Mouse (Mus musculus) cerebellum, adult 18-20 months (tissue): ENCODE data around the gene Neurl4.
"Not testable (repeated sequence)": the region's sequence is repeated elsewhere in the genome, so short reads cannot be mapped to it uniquely, and the experiment has no call there.

Experiments
- DNase-seq, 2 experiments: peaks; one replicate each; pipeline ENCODE4 v3.0.0; 2021

Neurl4 gene

GRCm38 (mm10) chr11:69900471-69901405 lies at the start of gene Neurl4, which contains the start of gene 2810408A11Rik:
Neurl4 (plus strand) TSS chr11:69901072.
2810408A11Rik (minus strand) TSS chr11:69900987.
- DNase-seq: peak; percentile 85 to 94

GRCm38 (mm10) chr11:69853994-69854393 lies 46.9 kb upstream of the Neurl4 start:
- DNase-seq: no peak

DNA sequence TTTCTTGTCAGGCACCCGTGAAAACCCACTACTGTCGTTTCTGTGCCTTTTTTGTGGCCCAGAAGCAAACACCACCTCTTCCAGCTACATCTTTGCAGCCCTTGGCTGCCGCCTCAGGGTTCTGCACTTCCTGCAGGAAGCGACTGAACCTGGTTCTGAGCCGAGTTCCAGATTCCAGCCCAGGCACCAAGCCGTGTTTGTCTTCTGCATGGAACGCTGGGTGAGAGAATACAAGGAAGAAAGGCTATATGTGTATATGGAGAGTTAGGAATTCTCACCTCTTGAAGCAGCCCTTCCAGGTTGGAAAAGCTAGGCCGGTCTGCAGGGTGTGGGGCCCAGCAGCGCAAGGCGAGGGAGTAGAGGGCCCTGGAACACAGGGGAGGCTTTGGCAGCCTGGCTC lies 46.2 kb upstream of the Neurl4 start:
- DNase-seq: no peak

DNA sequence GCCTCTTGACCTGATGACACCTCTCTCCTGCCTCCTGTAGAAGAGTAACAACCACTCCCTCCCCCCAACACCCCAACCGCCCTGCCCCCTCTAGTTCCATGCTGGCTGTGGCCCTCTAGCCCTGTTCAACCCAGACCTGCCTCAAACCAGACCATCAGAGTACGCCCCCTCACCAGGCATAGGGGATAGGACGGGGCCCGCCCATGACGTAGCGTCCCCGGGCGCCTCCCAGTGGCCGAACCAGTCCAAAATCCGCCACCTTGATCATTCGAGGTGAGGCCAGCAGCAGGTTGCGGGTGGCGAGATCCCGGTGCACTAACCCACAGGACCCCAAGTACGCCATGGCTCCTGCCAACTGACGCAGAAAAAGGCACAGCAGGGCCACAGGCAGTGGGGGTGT lies 45.5 kb upstream of the Neurl4 start:
- peak; percentile 60 to 65 for DNase-seq

DNA sequence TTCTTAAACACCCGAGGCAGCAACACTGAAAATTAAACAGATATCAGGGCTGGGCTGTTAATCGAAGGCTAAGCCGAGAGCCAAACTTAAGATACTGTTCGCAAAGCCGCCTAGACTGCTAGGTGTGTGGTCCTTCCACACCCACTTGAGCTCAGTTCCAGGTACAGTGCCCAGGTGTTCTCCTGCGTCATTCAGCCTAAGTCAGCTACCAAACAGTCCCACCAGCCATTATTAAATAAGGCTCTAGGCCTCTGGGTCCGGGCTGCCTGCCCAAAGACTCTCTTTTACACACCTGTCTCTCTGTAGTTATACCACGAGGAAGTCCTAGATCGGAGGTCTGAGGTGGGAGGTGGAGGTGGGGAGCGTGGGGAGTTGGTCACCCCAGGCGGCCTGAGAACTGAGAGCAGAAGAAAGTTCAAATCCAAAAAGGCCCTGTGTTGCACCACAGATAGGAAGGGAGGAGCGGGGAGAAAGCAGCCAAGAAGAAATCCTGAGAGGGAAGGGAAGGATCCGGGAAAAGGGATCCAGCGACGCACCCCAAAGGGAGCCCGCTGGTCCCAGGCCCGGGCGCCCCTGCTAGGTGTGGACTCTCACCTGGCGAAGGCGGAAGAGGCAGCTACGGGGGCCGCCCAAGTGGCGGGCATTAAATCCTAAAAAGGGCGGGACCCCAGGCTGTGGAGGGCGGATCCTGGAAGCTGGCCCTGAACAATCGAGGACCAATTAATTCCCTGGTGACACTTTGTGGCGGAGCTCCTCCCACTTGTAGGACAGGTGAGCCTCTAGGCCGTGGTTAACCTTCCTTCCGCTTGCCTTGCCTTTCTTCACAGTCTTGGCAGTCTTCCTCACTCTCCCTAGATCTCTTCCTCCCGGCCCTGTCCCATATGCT lies 42.5 kb upstream of the Neurl4 start, which contains the start of gene Tnk1:
Gene Tnk1, minus strand, starts transcription at position 618 of the 886 bp plus-strand sequence.
- no peak for DNase-seq

GRCm38 (mm10) chr11:69863729-69864128 lies 37.1 kb upstream of the Neurl4 start:
- not testable (repeated sequence) for DNase-seq

- no peak for DNase-seq
These were observed 36.6 kb upstream of the Neurl4 start for GRCm38 (mm10) chr11:69864138-69864860.

DNA sequence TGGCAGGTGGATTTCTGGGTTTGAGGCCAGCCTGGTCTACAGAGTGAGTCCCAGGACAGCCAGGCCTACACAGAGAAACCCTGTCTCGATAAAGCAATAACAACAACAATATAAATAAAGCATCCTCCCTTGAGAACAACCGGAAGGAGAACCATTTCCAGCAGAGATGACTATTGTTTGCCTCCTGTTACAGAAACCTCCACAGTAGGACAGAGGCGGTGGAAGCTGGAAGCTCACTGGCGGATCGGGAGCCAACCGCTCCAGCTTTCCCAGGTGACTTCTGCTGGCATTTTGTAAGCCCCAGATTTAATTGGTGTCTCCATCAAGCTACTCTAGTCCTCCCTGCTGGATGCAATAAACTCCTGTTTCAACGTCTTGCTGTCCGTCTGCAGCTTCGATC lies 35.3 kb upstream of the Neurl4 start:
- no peak for DNase-seq

- DNase-seq: no peak
These were observed 33.5 kb upstream of the Neurl4 start for GRCm38 (mm10) chr11:69867335-69867734.

DNA sequence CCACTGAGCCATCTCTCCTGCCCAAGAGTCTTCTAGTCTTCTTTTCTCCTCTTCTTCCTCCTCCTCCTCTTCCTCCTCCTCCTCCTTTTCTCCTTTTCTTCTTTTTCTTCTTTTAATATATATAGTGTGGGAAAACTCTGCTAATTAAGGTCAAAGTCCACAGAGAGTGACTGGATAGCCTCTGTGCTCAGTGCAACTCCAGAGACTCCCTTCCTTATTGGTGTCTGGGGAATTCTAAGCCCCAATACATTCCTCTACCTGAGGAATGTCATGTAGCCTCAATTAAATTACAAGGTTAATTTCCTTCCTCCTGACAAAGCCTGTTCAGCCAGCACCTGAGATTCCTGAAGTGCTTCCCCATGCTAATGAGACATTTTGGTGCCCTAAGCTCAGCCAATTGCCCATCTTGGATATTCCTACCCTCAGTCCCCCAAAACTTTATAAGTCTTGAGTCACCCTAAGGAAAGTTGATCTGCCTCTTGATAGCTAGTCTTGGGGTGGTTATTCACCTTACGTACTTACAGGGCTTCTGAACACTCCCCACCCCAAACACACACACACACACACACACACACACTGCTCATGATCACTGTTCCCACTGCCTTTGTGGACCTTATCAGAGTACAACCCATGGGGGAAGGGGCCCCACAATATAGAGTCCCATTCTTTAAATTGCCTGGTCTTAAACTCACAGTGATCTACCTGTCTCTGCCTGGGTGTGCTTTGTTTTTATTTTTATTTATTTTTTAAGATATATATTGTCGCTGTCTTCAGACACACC lies 30.4 kb upstream of the Neurl4 start:
- no peak for DNase-seq

- DNase-seq: no peak
These were observed 29.1 kb upstream of the Neurl4 start for GRCm38 (mm10) chr11:69871822-69872221.

DNA sequence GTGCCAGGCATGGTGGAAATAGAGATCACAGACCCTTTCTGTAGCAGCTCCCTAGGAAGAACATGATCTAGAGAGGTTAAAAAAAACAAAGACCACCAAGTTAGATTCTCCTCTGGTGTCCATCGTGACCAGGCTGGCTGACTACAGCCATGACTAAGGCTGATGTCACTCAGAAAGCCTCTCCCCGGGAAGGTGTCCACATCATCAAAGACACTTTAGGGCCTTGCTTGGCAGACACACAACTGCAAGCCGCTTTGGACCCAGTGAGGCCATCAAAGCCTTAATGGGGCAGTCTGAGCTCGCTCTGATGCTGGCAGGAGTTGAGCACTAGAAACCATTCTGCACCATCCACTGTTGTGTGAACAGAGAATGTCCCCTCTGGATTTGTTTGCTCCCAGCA lies 28.4 kb upstream of the Neurl4 start:
- no peak for DNase-seq

DNA sequence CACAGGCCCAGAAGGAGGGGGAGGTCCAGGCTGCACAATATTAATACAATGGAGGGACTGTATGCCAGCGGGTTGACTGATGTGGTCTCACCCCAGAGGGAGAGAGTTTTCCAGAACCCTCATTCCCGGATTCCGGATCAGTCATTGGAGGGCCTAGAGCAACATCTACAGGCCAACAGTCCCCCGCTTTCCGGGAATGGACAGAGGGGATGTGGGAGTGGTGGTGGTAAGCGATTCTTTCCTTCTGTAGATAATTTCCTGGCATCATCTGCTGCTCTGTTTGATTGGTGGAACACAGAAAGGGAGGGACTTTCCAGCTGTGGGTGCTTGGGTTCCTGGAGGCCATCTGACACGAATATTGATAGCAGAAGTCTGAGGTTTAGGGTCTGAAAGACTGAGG lies 24.7 kb upstream of the Neurl4 start:
- no peak for DNase-seq

GRCm38 (mm10) chr11:69876867-69877266 lies 24.0 kb upstream of the Neurl4 start:
- peak; percentile 84 to 88 for DNase-seq

DNA sequence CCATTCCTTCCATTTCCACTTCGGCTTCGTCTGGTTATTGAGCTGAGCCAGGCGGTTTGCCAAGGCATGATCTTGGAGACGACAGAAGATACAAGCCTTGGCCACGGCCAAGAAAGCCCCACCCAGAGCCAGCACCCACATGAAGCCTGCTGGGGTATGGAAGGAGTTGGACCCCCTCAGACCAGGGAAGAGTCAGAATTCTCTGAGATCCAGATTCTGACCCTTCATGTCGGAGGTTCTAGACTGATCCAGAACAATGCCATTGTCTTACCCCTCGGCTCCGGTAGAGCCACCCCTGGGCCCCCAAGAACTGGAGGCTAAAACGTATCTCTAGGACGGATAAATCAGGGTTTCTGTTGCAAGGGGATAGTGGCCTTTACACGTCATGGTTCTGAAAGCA lies 23.0 kb upstream of the Neurl4 start, which contains the start of gene Tmem95:
Gene Tmem95, minus strand, starts transcription at position 141 of the 400 bp plus-strand sequence.
- no peak for DNase-seq

GRCm38 (mm10) chr11:69878399-69878798 lies 22.5 kb upstream of the Neurl4 start:
- no peak for DNase-seq

DNA sequence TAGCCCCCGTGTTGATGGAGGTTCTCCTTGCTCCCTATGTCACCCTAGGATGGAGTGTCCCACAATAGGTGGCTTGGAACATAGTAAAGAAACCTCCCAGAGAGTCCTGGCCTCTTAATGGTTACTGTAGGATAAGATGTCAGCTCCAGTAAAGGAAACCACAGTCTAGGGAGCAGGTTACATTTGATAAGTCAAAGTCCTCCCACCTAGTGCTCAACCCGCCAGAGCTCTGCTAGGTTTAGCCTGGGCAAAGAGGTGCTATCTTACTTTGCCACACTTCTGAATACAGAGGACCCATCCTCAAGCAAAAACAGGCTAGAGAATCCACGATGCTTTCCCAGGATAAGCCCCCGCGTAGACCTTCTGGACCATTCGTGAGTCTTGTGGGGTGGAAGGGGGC lies 21.9 kb upstream of the Neurl4 start:
- DNase-seq: no peak

DNA sequence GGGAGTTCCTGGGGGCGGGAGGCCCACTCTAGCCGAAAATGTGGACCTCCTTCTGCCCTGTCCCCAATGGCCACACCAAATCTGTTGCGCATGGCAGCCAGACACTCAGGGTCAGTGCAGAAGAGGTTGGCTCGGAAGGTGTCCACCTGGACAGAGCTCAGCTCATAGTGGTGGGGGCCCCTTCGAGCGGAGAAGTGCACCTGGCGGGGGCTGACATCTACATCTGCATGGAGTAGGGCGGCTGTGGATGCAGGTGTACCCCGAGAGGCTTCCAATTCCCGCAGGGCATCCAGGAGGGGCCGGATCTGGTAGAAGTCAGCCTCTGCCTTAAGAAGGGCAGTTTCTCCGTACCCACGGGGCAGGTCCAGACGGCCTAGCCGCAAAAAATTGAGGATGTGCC lies 21.2 kb upstream of the Neurl4 start:
- DNase-seq: no peak

DNA sequence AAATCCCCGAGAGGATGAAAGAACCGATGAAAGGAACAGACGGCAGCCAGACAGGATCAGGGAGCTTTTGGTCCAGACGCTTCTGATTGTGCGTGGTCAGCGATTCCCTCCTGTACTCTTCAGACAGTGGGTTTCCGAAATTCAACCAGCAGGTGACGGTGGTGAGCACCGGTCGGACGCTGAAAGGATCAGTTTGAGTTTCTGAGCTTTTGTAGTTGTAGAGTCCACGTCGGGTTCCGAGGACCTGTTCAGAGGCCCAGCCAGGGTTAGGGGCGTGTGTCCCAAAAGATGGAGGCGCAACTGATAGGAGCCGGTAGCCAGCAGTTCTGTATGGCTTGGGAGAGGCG lies 20.4 kb upstream of the Neurl4 start:
- peak; percentile 64 to 67 for DNase-seq

GRCm38 (mm10) chr11:69880853-69881603 lies 19.8 kb upstream of the Neurl4 start, which contains the start of gene Kctd11:
Kctd11 (minus strand) TSS chr11:69881406.
- peak; percentile 76 to 78 for DNase-seq
